Mouse (Mus musculus): Measurements from ENCODE around the gene Dlg4. TPM values are rescaled to one million over a fixed set of nuclear protein-coding genes. Genes with fewer than 3 reads are reported as not detected.

The Dlg4 gene
- total and polyA plus RNA-seq, 3 experiments, result 6.8 to 15.3 (median 7.3) TPM

GRCm38 (mm10) chr11:69998567-69999491 is 17.9 kb upstream of the Dlg4 start:
- TF ChIP-seq CTCF (conservative IDR thresholded peaks at IDR 0.05 in 1 of 2, IDR thresholded peaks at IDR 0.05 in 1 of 2; ENCODE audit: low read depth in 2 of 2, low read length in 2 of 2) (peak in 1 of 2 experiments; percentile 52; a peak in 2 of 4 replicates), MXI1 (IDR thresholded peaks at IDR 0.05; ENCODE audit: low read depth, low read length) (no peak)
- H3K4me2 ChIP-seq (ENCODE audit: insufficient read depth, low read depth, poor library complexity, severe bottlenecking), result no peak overlapping the region
- H3K27me3 ChIP-seq (replicated peaks), result no peaks in the 10 kb centered on the region
- no peak overlapping the region for H3K9ac ChIP-seq (ENCODE audit: insufficient read depth, low read depth)
- dilution Hi-C loops (cut with MboI; ENCODE audit: extremely low pct_ligation_motif_present, extremely low pct_unique_long_range_greater_than_20kb, low sequenced_read_pairs) (no loop called here), in situ Hi-C loops (cut with MboI; ENCODE audit: low pct_ligation_motif_present, low pct_unique_long_range_greater_than_20kb, low sequenced_read_pairs) (no loop called here)
- H3K4me1 ChIP-seq (ENCODE audit: control insufficient read depth in 1 of 2, insufficient read depth in 2 of 2), result peaks cover 13 to 70% of the 10 kb centered on the region in 2 experiments; a peak in 3 of 4 replicates
- peak; percentile 53 for DNase-seq (ENCODE audit: extremely low read depth)
- peaks cover 36 to 59% of the 10 kb centered on the region in 2 experiments for H3K36me3 ChIP-seq (replicated peaks in 1 of 2; ENCODE audit: control insufficient read depth in 1 of 2, insufficient read depth in 1 of 2, low read length in 1 of 2)
- H3K9me3 ChIP-seq (replicated peaks; ENCODE audit: low read length), result no peaks in the 10 kb centered on the region
- no peak overlapping the region for H3K4me3 ChIP-seq (replicated peaks in 1 of 3; ENCODE audit: low read depth in 2 of 3, low read length in 2 of 3, poor library complexity in 1 of 3)
- H3K79me2 ChIP-seq (replicated peaks; ENCODE audit: control insufficient read depth, extremely low read depth, insufficient read depth, poor library complexity, severe bottlenecking), result peaks cover 56% of the 10 kb centered on the region
- H3K27ac ChIP-seq (ENCODE audit: insufficient read depth, low read depth), result peak overlapping the region; percentile 17

GRCm38 (mm10) chr11:69999666-70000065 is 17.1 kb upstream of the Dlg4 start:
- TF ChIP-seq PAX5 (IDR thresholded peaks at IDR 0.05; ENCODE audit: low read length), result no peak
- TF ChIP-seq MAX (IDR thresholded peaks at IDR 0.05; ENCODE audit: low read length), result no peak
- no peak for TF ChIP-seq POLR2AphosphoS2 (IDR thresholded peaks at IDR 0.05; ENCODE audit: low read depth, low read length)
- no peak for TF ChIP-seq SIN3A (IDR thresholded peaks at IDR 0.05; ENCODE audit: low read length)
- no peak for TF ChIP-seq CHD1 (IDR thresholded peaks at IDR 0.05; ENCODE audit: low read depth, low read length)
- TF ChIP-seq KAT2A (IDR thresholded peaks at IDR 0.05; ENCODE audit: insufficient replicate concordance, low read length), result no peak
- no peak for TF ChIP-seq CHD2 (IDR thresholded peaks at IDR 0.05; ENCODE audit: low read length)
- TF ChIP-seq RCOR1 (conservative IDR thresholded peaks at IDR 0.05; ENCODE audit: low read depth, low read length), result no peak
- no peak for TF ChIP-seq MAFK (IDR thresholded peaks at IDR 0.05; ENCODE audit: insufficient replicate concordance, low read length)
- no peak for TF ChIP-seq MAZ (IDR thresholded peaks at IDR 0.05; ENCODE audit: low read depth, low read length)
- TF ChIP-seq UBTF (IDR thresholded peaks at IDR 0.05; ENCODE audit: low read depth, low read length), result no peak
- TF ChIP-seq USF1 (IDR thresholded peaks at IDR 0.05; ENCODE audit: low read depth, low read length), result no peak
- TF ChIP-seq ZMIZ1 (IDR thresholded peaks at IDR 0.05; ENCODE audit: low read depth, low read length), result no peak
- no peak for TF ChIP-seq NRF1 (IDR thresholded peaks at IDR 0.05; ENCODE audit: low read depth, low read length)
- TF ChIP-seq JUN (IDR thresholded peaks at IDR 0.05; ENCODE audit: insufficient read depth, low read depth, low read length), result no peak
- TF ChIP-seq HCFC1 (IDR thresholded peaks at IDR 0.05; ENCODE audit: low read depth, low read length), result no peak
- no peak for TF ChIP-seq RAD21 (IDR thresholded peaks at IDR 0.05; ENCODE audit: low read depth, low read length)
- TF ChIP-seq NELFE (IDR thresholded peaks at IDR 0.05; ENCODE audit: low read depth, low read length), result no peak
- no peak for TF ChIP-seq ETS1 (conservative IDR thresholded peaks at IDR 0.05; ENCODE audit: low read depth, low read length)
- H3K27me3 ChIP-seq (replicated peaks), result no peaks in the 10 kb centered on the region
- H3K4me1 ChIP-seq (ENCODE audit: control insufficient read depth in 1 of 2, insufficient read depth in 2 of 2), result peaks cover 9 to 62% of the 10 kb centered on the region in 2 experiments; a peak in 3 of 4 replicates
- peaks cover 52% of the 10 kb centered on the region for H3K79me2 ChIP-seq (replicated peaks; ENCODE audit: control insufficient read depth, extremely low read depth, insufficient read depth, poor library complexity, severe bottlenecking)
- H3K9ac ChIP-seq (ENCODE audit: insufficient read depth, low read depth), result no peak overlapping the region
- in situ Hi-C loops (cut with MboI; ENCODE audit: low pct_ligation_motif_present, low pct_unique_long_range_greater_than_20kb, low sequenced_read_pairs), result loop anchor here (25.0 kb wide), 1 partner anchor 912 kb away; the partner anchor contains the start of genes Per1 and Vamp2
- dilution Hi-C loops (cut with MboI; ENCODE audit: extremely low pct_ligation_motif_present, extremely low pct_unique_long_range_greater_than_20kb, low sequenced_read_pairs), result no loop called here
- no peaks in the 10 kb centered on the region for H3K9me3 ChIP-seq (replicated peaks; ENCODE audit: low read length)
- peak overlapping the region; percentile 18 for H3K27ac ChIP-seq (ENCODE audit: insufficient read depth, low read depth)
- H3K36me3 ChIP-seq (replicated peaks in 1 of 2; ENCODE audit: control insufficient read depth in 1 of 2, insufficient read depth in 1 of 2, low read length in 1 of 2), result peaks cover 30 to 59% of the 10 kb centered on the region in 2 experiments
- H3K4me2 ChIP-seq (ENCODE audit: insufficient read depth, low read depth, poor library complexity, severe bottlenecking), result 0 out of 2 replicates have a peak overlapping the region, but pooled peaks have one; percentile 4
- H3K4me3 ChIP-seq (replicated peaks in 1 of 3; ENCODE audit: low read depth in 2 of 3, low read length in 2 of 3, poor library complexity in 1 of 3), result no peak overlapping the region
- peak; percentile 63 for DNase-seq (ENCODE audit: extremely low read depth)

All from CH12.LX (cell line).